Mouse (Mus musculus): ENCODE measurements around the gene Cacna1e.

DNA sequence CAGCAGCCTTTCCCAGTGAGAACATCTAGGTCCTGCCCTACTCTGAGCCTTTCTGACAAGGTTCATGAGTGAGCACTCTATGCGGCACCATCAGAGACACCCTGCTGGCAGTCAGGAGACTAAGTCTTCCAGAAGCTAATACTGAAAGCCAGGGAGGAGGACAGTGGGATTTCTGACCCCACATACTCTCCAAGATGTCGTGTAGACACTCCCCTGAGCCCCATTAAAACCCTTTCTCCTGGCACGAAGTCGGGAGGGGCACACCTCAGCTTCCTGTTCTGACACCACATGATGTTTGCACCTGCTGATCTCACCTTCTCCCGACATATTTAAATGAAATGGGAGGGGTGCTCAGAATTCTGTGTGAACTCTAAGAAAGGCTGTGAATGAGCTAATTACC is 226.9 kb downstream of the Cacna1e start:
- TF ChIP-seq TAL1 (IDR thresholded peaks at IDR 0.05; ENCODE audit: low read length), result no peak
- no peak for TF ChIP-seq GATA1 (IDR thresholded peaks at IDR 0.05; ENCODE audit: low read length)
